Mouse (Mus musculus): Measurements from ENCODE around the gene Gm10803.

Gene Gm10803

DNA sequence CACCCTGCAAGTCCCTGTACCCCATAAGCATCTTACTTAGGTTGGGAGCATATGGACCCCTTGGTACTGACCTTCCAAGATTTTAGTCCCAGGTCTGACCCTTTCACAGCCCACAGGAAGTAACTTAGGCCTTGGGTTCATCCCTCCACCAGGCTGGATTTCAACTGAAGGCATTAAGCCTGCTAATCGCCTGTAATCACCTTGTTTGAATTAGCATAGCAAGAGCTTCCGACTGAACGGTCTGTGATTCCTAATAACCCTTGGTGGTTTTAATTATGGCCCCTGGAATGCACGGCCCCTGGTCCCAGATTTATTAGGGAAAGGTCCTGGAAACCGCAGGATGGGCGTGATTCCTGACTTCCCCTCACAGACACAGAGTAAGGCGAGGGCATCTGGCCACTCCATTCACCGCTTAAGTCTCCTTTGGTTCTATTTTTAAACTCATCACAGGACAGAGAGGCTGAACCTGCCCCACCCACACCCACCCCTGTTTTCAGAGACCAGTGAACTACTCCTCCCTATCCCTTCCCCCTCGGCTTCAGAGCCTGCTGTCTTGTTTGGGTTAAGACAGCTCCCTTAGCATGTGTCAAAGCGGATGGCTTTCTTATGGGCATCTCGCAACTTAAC, 31.9 kb downstream of the Gm10803 start:
- no peak for DNase-seq

DNA sequence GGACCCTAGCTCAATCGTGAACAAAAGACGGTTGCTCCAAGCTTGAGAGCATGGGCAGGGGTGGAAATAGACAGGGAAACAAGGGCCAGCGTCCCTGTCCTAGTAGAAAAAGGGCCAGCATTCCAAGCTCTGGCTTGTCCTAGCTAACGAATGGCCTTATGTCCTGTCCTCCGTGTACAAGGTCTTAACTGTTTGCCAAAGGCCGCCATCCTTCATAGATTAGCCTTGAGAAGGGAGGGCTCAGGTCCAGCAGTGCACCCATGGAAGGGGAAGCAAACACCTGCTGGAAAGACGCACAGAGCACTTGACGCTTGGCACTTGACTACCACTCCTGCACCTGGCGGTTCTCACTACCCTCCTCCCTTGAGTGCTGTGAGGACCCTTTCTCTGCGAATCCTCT, 32.8 kb downstream of the Gm10803 start:
- no peak for DNase-seq

DNA sequence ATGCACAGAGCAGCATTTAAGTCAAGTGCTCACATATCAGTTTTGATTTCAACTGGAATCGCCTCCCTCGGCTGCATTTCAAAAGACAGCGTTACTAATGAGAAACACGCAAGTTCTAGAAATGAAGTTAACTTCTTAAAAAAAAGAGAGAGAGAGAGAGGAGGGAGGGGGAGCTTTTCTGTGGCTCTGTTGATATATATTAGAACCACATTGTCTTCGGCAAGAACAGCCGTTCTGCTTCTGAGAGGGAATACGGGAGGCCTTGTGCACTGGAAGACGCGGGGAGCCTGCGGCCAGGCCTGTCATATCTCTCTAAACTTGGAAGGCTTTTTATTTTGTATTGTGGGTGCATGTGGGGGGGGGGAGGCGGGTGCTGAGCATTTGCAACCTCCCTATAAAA, 36.8 kb downstream of the Gm10803 start:
- DNase-seq: no peak

DNA sequence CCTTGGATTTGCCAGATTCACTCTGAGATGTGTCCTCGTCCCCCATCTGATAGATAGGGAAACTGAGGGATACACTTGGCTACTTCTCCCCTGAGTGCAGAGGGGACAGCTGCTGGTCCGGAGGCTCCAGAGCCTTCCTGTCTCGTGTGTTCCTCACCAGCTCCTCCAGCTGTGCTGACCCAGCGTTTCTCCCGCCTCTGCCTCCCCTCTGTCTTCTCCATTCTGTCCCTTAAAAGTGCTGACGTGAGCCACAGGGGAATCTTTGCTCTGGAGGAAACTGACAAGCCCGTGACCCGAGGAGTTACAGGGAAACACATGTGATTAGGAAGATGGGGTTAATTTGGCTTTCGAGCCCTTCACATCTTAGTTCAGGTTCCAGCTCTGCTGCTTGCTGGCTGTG, 39.4 kb downstream of the Gm10803 start:
- DNase-seq: no peak

DNA sequence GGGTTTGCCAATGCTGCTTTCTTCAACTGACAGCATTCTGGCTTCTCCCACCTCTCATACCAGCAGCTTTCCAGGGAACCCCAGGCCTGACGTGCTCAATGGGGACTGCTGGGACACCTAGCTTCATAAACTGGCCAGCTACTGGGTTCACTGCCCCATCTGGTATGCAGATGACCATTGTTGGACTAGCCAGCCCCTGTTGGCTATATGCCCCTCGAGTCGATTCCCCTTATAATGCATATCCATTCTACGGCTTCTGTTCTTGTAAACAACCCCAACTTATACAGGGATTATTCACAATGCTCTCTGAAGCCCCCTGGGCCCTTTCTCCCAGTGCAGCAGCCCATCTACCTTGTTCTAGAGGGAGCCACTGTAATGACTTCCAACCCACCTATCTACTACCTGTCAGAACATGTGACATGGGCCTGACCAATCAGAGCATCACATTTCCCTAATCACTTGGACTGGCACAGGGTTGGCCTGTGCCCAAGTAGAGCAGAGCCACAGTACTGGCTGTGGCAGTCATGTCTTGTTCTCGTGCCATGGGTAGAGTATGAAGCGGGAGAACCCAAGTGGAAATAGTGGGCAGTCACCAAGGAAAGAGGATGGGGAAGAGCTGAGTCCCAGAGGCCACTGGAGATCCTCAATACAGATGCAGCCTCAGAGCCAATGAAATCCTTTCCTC, 44.4 kb downstream of the Gm10803 start:
- no peak for DNase-seq

DNA sequence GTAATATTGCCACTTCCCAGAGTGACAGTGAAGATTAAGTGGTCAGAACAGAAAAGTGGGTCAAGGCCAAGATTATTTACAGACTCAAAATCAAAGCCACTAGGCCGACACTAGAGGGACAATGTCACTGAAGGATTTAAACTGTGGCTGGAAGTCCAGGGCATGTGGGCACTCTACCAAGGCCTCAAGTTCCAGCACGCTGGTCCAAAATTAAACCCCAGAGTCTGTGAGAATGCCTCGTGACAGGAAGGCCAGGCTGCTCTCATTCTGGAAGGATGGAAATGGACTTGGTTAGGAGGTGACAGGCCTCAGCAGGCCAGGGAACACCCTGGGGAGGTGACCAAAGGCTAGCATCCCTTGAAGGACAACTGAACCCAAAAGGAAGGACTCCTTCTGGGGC, 48.4 kb downstream of the Gm10803 start:
- DNase-seq: no peak

DNA sequence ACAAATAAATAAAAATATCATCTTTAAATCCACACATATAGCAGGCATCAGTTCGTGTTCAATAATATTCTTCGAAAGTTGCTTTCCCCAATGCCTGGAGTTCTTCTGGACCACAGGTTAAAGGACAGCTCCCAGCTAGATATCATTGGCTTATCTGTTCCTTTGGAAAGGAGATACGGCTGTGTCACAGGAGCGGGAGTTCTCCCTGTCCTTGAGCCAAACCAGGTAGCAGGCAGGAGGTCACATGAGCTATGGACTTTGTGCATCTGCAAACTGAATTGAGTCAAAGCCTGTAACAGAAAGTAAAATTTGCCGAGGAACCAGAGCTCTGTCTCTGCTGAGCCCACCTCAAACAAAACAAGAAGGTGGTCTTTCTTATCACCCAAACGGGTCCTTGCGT, 52.7 kb downstream of the Gm10803 start:
- no peak for DNase-seq

Data from thymus, postnatal 14 days (tissue).